Mouse (Mus musculus): ENCODE measurements around the gene Ifit1bl2. TPM values are rescaled to one million over a fixed set of nuclear protein-coding genes. Genes with fewer than 3 reads are reported as not detected.

Ifit1bl2 gene
- polyA plus RNA-seq, 1 experiment: 0.03 TPM

Other genes with a start within 250 kb of the Ifit1bl2 start
- 34.9 and 119 TPM in 2 replicates for gene Ch25h, start 165.6 kb downstream of the Ifit1bl2 start, polyA plus RNA-seq (2012; rRNA removed)
- gene Lipa, start 113.3 kb downstream of the Ifit1bl2 start, polyA plus RNA-seq (2012; rRNA removed): 25.4 and 31.3 TPM in 2 replicates
- 1.5 TPM in 2 replicates for gene Ifit2, start 90.0 kb downstream of the Ifit1bl2 start, polyA plus RNA-seq (2012; rRNA removed)
- 4.1 TPM in 2 replicates for gene Ifit3, start 57.2 kb downstream of the Ifit1bl2 start, polyA plus RNA-seq (2012; rRNA removed)
- gene Ifit1bl1, start 38.8 kb downstream of the Ifit1bl2 start, polyA plus RNA-seq (2012; rRNA removed): 0.12 and 0.15 TPM in 2 replicates
- 1.0 and 1.1 TPM in 2 replicates for gene Ifit3b, start 32.8 kb downstream of the Ifit1bl2 start, polyA plus RNA-seq (2012; rRNA removed)
- 2.3 and 2.6 TPM in 2 replicates for gene Ifit1, start 128 bp upstream of the Ifit1bl2 start, polyA plus RNA-seq (2012; rRNA removed)
- 10.6 and 18.0 TPM in 2 replicates for gene Slc16a12, start 106.5 kb upstream of the Ifit1bl2 start, polyA plus RNA-seq (2012; rRNA removed)
- 3.0 and 8.0 TPM in 2 replicates for gene Pank1, start 238.7 kb upstream of the Ifit1bl2 start, polyA plus RNA-seq (2012; rRNA removed)

All from gonadal fat pad, adult 2 months (tissue).